ENCODE assay signal across 18 mouse cellular contexts in the genomic region with DNA sequence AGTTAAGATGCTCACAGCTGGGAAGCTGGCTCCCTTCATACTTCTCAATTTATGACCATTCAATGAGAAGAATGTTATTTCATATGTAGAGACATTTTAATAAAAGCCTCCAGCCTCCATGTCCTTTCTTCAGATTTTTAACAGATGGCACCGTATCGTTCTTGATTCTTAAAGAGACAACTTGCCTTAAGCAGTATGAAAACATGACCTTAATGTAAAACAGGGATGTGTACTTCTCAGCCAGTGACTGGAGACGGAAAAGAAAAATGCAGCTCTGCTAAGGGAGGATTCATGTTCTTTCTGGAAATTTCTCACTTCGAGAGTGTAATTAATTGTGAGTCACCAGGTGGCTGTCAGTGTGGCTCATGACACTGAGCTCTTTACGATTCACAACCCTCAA.
"Had no signal": no experiment of that assay in that cellular context is flagged by ENCODE, and none has a peak within 500 bp of the region (broad histone marks: within the 10 kb centered on the region; RNA-seq: fewer than 3 reads in every experiment).

No protein-coding gene starts in this region.

- H3K9me3 ChIP-seq: lung, embryonic 15.5 days; midbrain, embryonic 15.5 days; neural tube, embryonic 12.5 days; stomach, embryonic 15.5 days had no signal

- H3K4me2 ChIP-seq: lung, embryonic 15.5 days; midbrain, embryonic 11.5 days; midbrain, embryonic 13.5 days; midbrain, embryonic 15.5 days; neural tube, embryonic 12.5 days; stomach, embryonic 15.5 days had no signal

- ATAC-seq: liver, postnatal 0 days; lung, postnatal 0 days; midbrain, embryonic 13.5 days; midbrain, embryonic 15.5 days had no signal

- H3K27ac ChIP-seq: lung, embryonic 15.5 days; macrophage; midbrain, embryonic 13.5 days; midbrain, embryonic 15.5 days; neural tube, embryonic 12.5 days; stomach, embryonic 15.5 days; stomach, postnatal 0 days had no signal

- H3K9ac ChIP-seq: liver, postnatal 0 days; lung, embryonic 15.5 days; midbrain, embryonic 13.5 days; midbrain, embryonic 15.5 days; neural tube, embryonic 12.5 days; stomach, embryonic 15.5 days had no signal

- H3K36me3 ChIP-seq: lung, embryonic 15.5 days; midbrain, embryonic 13.5 days; midbrain, embryonic 15.5 days; neural tube, embryonic 12.5 days; stomach, embryonic 15.5 days had no signal

- H3K27me3 ChIP-seq: lung, embryonic 15.5 days; megakaryocyte, embryonic 14.5 days; midbrain, embryonic 13.5 days; midbrain, embryonic 15.5 days; neural tube, embryonic 12.5 days; stomach, embryonic 15.5 days had no signal

- DNase-seq: liver, postnatal 0 days; lung, adult 2 months; lung, postnatal 14 days; lung, postnatal 36 days; right cerebral cortex, postnatal 14 days; thymus, adult 2 months; thymus, postnatal 25 days; thymus, postnatal 4 days had no signal

- H3K4me1 ChIP-seq: lung, embryonic 15.5 days; megakaryocyte, embryonic 14.5 days; midbrain, embryonic 13.5 days; midbrain, embryonic 15.5 days; neural tube, embryonic 12.5 days; stomach, embryonic 15.5 days had no signal

- H3K4me3 ChIP-seq: lung, embryonic 15.5 days; megakaryocyte, embryonic 14.5 days; midbrain, embryonic 13.5 days; midbrain, embryonic 15.5 days; neural tube, embryonic 12.5 days; stomach, embryonic 15.5 days had no signal
